Mouse (Mus musculus) kidney, adult 2 months (tissue): ENCODE measurements at regions not wholly inside any gene's neighbourhood (a gene's known extent, or its start where the extent isn't known, plus 50 kb on each side); places are given as distances from the start of the nearest gene placed in this dataset.

Source experiments
- CTCF ChIP-seq: fragments of 200-500 bp; conservative IDR thresholded peaks from 2 replicates; pipeline ENCODE4 v1.5.1; 2011; ENCODE audit warnings: low read depth, mild to moderate bottlenecking, control low read depth, low read length, moderate library complexity, mixed read lengths; ENCODE audit not compliant: insufficient read depth, insufficient read length
- POLR2A ChIP-seq: fragments of 200-500 bp; IDR thresholded peaks from one replicate; pipeline ENCODE4 v1.6.1; 2011; ENCODE audit warnings: low read depth, low read length, control low read depth

GRCm38 (mm10) chr10:122542573-122542972 is 94.3 kb downstream of the Avpr1a start:
- TF ChIP-seq CTCF (no peak), POLR2A (no peak)
